Mouse (Mus musculus) liver, postnatal 0 days (tissue): Measurements from ENCODE around the gene Rsph6a. TPM values are rescaled to one million over a fixed set of nuclear protein-coding genes. Genes with fewer than 3 reads are reported as not detected.

Experiments used
- ATAC-seq: fragments of 200-750 bp; cut with Nextera tagmentation; 2 replicates; pipeline ENCODE4 v1.8.0; 2017; ENCODE audit warnings: mild to moderate bottlenecking, moderate library complexity
- DNase-seq: peaks from one replicate; pipeline ENCODE4 v3.0.0-alpha.2; 2016
- H3K27ac ChIP-seq: fragments of 300-500 bp; sonication (generic); 2 replicates; pipeline ENCODE4 v1.5.1; 2014; ENCODE audit warnings: antibody characterized with exemption, moderate library complexity, mild to moderate bottlenecking, low read depth
- H3K27me3 ChIP-seq: fragments of 300-500 bp; sonication (generic); 2 replicates; pipeline ENCODE4 v1.6.1; 2014; ENCODE audit warnings: low read length, control low read depth, mixed read lengths; ENCODE audit not compliant: insufficient read depth
- H3K36me3 ChIP-seq: fragments of 300-500 bp; sonication (generic); replicated peaks from 2 replicates; pipeline ENCODE4 v1.6.1; 2014; ENCODE audit warnings: mild to moderate bottlenecking, control low read depth, low read length, moderate library complexity, mixed read lengths; ENCODE audit not compliant: insufficient read depth
- H3K4me1 ChIP-seq: fragments of 300-500 bp; sonication (generic); 2 replicates; pipeline ENCODE4 v1.6.1; 2014; ENCODE audit warnings: antibody characterized with exemption, mild to moderate bottlenecking, control low read depth; ENCODE audit not compliant: insufficient read depth
- H3K4me2 ChIP-seq: fragments of 300-500 bp; sonication (generic); 2 replicates; pipeline ENCODE4 v1.6.1; 2014; ENCODE audit warnings: low read depth, mild to moderate bottlenecking, low read length, moderate library complexity, mixed read lengths
- H3K4me3 ChIP-seq: fragments of 300-500 bp; sonication (generic); 2 replicates; pipeline ENCODE4 v1.5.1; 2014; ENCODE audit warnings: low read depth, low read length
- H3K9ac ChIP-seq: fragments of 300-500 bp; sonication (generic); replicated peaks from 2 replicates; pipeline ENCODE4 v1.6.1; 2014; ENCODE audit warnings: mild to moderate bottlenecking, moderate library complexity
- H3K9me3 ChIP-seq: fragments of 300-500 bp; sonication (generic); 2 replicates; pipeline ENCODE4 v1.6.1; 2016; ENCODE audit warnings: mild to moderate bottlenecking, control low read depth, low read length, mixed read lengths
- CTCF ChIP-seq: sonication (generic); IDR thresholded peaks from 2 replicates; pipeline ENCODE4 v1.5.1; 2016; ENCODE audit warnings: antibody characterized with exemption, low read depth
- EP300 ChIP-seq: IDR thresholded peaks from 2 replicates; pipeline ENCODE4 v1.6.1; 2016; ENCODE audit warnings: antibody characterized with exemption, low read depth, mild to moderate bottlenecking
- WGBS: fragments of 180-500 bp; shearing (Covaris S2); extraction: QIAGEN DNeasy Blood & Tissue Kit; methylation state at CpG from one replicate; pipeline ENCODE4 v1.1.7; 2014; ENCODE audit not compliant: insufficient replicate concordance; 5-methylcytosine and 5-hydroxymethylcytosine counted together
- microRNA-seq: library from miRNA; unstranded; fragments of <30 nt; microRNA quantifications from one replicate; pipeline ENCODE4, GENCODE M21; 2016
- polyA plus RNA-seq: library from polyadenylated mRNA; unstranded; fragments of >200 nt; fragmentation: Nextera tagmentation; extraction: Ambion mirVana; gene quantifications from 2 replicates; pipeline ENCODE4 v1.2.1, GENCODE M21; 2015

Gene Rsph6a
- polyA plus RNA-seq, 1 experiment from 2014 or later: not detected

DNA sequence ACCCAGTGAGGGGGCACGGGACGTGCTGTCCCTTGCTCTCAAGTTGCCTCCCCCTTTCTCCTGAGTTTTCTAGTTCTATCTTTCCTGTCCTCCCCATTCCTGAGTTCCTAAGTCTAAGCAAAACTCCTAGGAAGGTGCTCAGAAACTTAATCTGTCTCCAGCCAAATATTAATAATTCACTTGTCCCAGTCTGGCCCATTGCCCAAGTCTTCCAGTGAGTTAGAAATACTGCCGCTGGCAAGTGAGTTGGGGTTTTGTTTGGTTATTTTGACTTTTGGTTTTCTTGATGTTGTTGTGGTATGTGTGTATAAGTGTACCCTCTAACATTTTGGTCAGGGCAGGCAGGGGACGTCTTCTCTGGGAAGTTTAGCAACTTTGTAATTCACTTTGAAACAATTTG is 67.2 kb downstream of the Rsph6a start:
- Histone ChIP-seq H3K4me3 (no peak overlapping the region), H3K27me3 (no peaks in the 10 kb centered on the region), H3K36me3 (no peaks in the 10 kb centered on the region), H3K9me3 (no peaks in the 10 kb centered on the region), H3K27ac (no peak overlapping the region), H3K4me2 (no peak overlapping the region), H3K9ac (no peak overlapping the region), H3K4me1 (peaks cover 21% of the 10 kb centered on the region)
- DNase-seq (no peak), ATAC-seq (no peak)
- TF ChIP-seq CTCF (no peak), EP300 (no peak)
- 79% methylated on average over 4 of the region's 4 CpGs for WGBS

Small RNA genes lying within 50 kb of the gene (microRNA-seq; reads per million reads assigned to microRNA genes)
- gene Mir3100: not detected

Other genes starting within 250 kb of the Rsph6a start
- not detected in 2 replicates for gene Psg17, start 233.1 kb upstream of the Rsph6a start, polyA plus RNA-seq
- gene Mill2, start 214.7 kb upstream of the Rsph6a start, polyA plus RNA-seq: 0.17 and 0.36 TPM in 2 replicates
- 118 and 119 TPM in 2 replicates for gene Pglyrp1, start 183.4 kb upstream of the Rsph6a start, polyA plus RNA-seq
- gene Ccdc61, start 144.3 kb upstream of the Rsph6a start, polyA plus RNA-seq: 5.6 and 7.5 TPM in 2 replicates
- 0.08 and 0.12 TPM in 2 replicates for gene Nova2, start 128.8 kb upstream of the Rsph6a start, polyA plus RNA-seq
- not detected in 2 replicates for gene Nanos2, start 67.3 kb upstream of the Rsph6a start, polyA plus RNA-seq
- gene Mypop, start 63.4 kb upstream of the Rsph6a start, polyA plus RNA-seq: 0.39 and 0.55 TPM in 2 replicates
- gene Irf2bp1, start 50.6 kb upstream of the Rsph6a start, polyA plus RNA-seq: 6.3 and 8.8 TPM in 2 replicates
- 61.0 and 84.0 TPM in 2 replicates for gene Foxa3, start 31.2 kb upstream of the Rsph6a start, polyA plus RNA-seq
- 6.9 and 7.1 TPM in 2 replicates for gene Sympk, start 30.3 kb upstream of the Rsph6a start, polyA plus RNA-seq
- 3.2 and 4.6 TPM in 2 replicates for gene Dmwd, start 21.5 kb downstream of the Rsph6a start, polyA plus RNA-seq
- gene Dmpk, start 29.2 kb downstream of the Rsph6a start, polyA plus RNA-seq: 14.2 and 17.6 TPM in 2 replicates
- gene Six5, start 39.9 kb downstream of the Rsph6a start, polyA plus RNA-seq: 0.78 and 0.82 TPM in 2 replicates
- gene Gm4969, start 63.7 kb downstream of the Rsph6a start, polyA plus RNA-seq: 0.17 TPM in 1 of 2 replicates, not detected in the other
- 3.2 and 3.6 TPM in 2 replicates for gene Fbxo46, start 65.2 kb downstream of the Rsph6a start, polyA plus RNA-seq
- 5.2 and 5.8 TPM in 2 replicates for gene Qpctl, start 94.6 kb downstream of the Rsph6a start, polyA plus RNA-seq
- 38.9 and 41.0 TPM in 2 replicates for gene Snrpd2, start 95.0 kb downstream of the Rsph6a start, polyA plus RNA-seq
- 0.04 TPM in 1 of 2 replicates, not detected in the other for gene Gipr, start 111.4 kb downstream of the Rsph6a start, polyA plus RNA-seq
- 3.3 and 3.4 TPM in 2 replicates for gene Eml2, start 121.7 kb downstream of the Rsph6a start, polyA plus RNA-seq
- 0.74 and 0.83 TPM in 2 replicates for gene Gpr4, start 157.8 kb downstream of the Rsph6a start, polyA plus RNA-seq
- gene Opa3, start 173.6 kb downstream of the Rsph6a start, polyA plus RNA-seq: 8.7 and 9.7 TPM in 2 replicates
- 36.2 and 36.4 TPM in 2 replicates for gene Vasp, start 217.1 kb downstream of the Rsph6a start, polyA plus RNA-seq
- 0.15 TPM in 1 of 2 replicates, not detected in the other for gene Ppm1n, start 225.4 kb downstream of the Rsph6a start, polyA plus RNA-seq
- gene Rtn2, start 227.9 kb downstream of the Rsph6a start, polyA plus RNA-seq: 1.5 and 4.6 TPM in 2 replicates